Mouse (Mus musculus): ENCODE measurements around the gene Fam20b. TPM values are rescaled to one million over a fixed set of nuclear protein-coding genes. Genes with fewer than 3 reads are reported as not detected.

Gene Fam20b
- polyA plus RNA-seq, 1 experiment from 2014 or later: 23.6 TPM

DNA sequence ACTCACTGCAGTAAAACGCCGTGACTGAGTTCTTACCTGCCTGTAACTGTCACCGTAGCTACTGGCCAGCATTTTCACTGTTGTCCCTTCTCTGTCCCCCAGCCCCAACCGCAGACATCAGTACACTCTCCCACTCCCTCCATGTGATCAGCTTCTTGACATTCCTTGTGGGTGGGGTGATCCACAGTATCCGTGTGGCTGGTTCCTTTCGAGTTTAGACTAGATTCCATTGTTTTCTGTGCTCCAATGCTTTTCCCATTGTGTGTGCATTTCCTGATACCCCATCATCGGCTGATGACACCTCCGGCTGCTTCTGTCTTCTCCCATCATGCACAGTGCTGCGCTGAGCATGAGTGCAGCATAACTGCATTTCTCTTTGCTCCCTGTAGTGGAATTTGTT, 68.3 kb downstream of the Fam20b start:
- Histone ChIP-seq H3K36me3 (ENCODE audit: control insufficient read depth, insufficient read depth, low read length) (no peaks in the 10 kb centered on the region), H3K4me1 (replicated peaks; ENCODE audit: control insufficient read depth, insufficient read depth, low read length) (peaks cover 14% of the 10 kb centered on the region), H3K27me3 (ENCODE audit: control insufficient read depth, insufficient read depth, low read depth, low read length) (no peaks in the 10 kb centered on the region), H3K4me2 (ENCODE audit: low read depth, low read length) (no peak overlapping the region), H3K9ac (ENCODE audit: low read length) (no peak overlapping the region), H3K27ac (ENCODE audit: low read length) (no peak overlapping the region; the same call in 1 of the 2 replicates), H3K4me3 (ENCODE audit: low read length) (no peak overlapping the region), H3K9me3 (ENCODE audit: control insufficient read depth, low read length) (no peaks in the 10 kb centered on the region)
- 64% methylated on average over 9 of the region's 9 CpGs for WGBS
- 0 out of 2 replicates have a peak, but pooled peaks have one; percentile 29 for ATAC-seq (ENCODE audit: low read depth)

DNA sequence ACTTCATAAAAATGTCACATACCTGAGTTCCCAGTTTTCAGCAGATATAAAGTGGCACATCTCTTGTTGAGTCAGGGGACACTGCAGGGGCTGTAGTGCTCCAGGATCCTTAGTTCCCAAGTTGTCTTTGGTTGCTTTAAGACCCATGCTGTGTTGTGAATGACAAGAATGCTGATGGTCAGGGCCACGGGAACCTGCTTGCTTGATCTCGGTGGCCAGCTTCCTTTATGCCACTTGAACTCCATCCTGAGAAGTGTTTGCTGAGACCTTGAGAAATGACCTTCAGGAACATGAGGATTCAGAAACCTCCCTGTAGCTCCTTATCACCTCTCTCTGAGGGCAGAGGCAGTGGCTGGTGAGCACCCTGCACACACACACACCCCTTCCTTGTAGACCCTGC, 70.2 kb downstream of the Fam20b start:
- H3K27me3 ChIP-seq (ENCODE audit: control insufficient read depth, insufficient read depth, low read depth, low read length): no peaks in the 10 kb centered on the region
- H3K36me3 ChIP-seq (ENCODE audit: control insufficient read depth, insufficient read depth, low read length): no peaks in the 10 kb centered on the region
- no peak for ATAC-seq (ENCODE audit: low read depth)
- H3K4me2 ChIP-seq (ENCODE audit: low read depth, low read length): no peak overlapping the region
- H3K9me3 ChIP-seq (ENCODE audit: control insufficient read depth, low read length): no peaks in the 10 kb centered on the region
- no peak overlapping the region for H3K9ac ChIP-seq (ENCODE audit: low read length)
- no peak overlapping the region for H3K4me3 ChIP-seq (ENCODE audit: low read length)
- no peak overlapping the region for H3K27ac ChIP-seq (ENCODE audit: low read length)
- 32% methylated on average over 2 of the region's 2 CpGs for WGBS
- peaks cover 7% of the 10 kb centered on the region for H3K4me1 ChIP-seq (replicated peaks; ENCODE audit: control insufficient read depth, insufficient read depth, low read length)

DNA sequence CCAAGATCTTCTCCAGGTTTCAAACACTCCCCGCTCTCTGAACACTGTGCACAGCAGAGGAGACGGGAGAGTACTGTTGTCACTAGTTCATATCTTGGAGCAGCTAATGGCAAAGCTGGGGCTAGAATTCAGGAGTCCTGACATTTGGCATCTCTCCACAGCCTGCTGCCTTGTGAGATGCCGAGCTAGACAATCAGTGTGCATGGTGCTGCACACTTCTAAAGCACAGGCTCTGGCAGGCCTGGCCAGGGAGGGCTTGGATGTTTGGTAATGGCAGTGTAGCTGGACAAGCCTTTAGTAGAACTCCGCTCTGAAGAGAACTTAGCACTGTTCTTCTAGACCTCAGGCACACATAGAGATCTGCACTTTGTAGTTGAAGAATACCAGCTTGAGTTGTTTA, 72.9 kb downstream of the Fam20b start:
- Histone ChIP-seq H3K27ac (ENCODE audit: low read length) (no peak overlapping the region), H3K4me3 (ENCODE audit: low read length) (no peak overlapping the region), H3K27me3 (ENCODE audit: control insufficient read depth, insufficient read depth, low read depth, low read length) (no peaks in the 10 kb centered on the region), H3K9ac (ENCODE audit: low read length) (no peak overlapping the region), H3K4me2 (ENCODE audit: low read depth, low read length) (no peak overlapping the region), H3K4me1 (replicated peaks; ENCODE audit: control insufficient read depth, insufficient read depth, low read length) (peaks cover 4% of the 10 kb centered on the region; the same call in 1 of the 2 replicates), H3K9me3 (ENCODE audit: control insufficient read depth, low read length) (no peaks in the 10 kb centered on the region), H3K36me3 (ENCODE audit: control insufficient read depth, insufficient read depth, low read length) (peaks cover 10% of the 10 kb centered on the region)
- 74% methylated on average over 4 of the region's 4 CpGs for WGBS
- ATAC-seq (ENCODE audit: low read depth): no peak

DNA sequence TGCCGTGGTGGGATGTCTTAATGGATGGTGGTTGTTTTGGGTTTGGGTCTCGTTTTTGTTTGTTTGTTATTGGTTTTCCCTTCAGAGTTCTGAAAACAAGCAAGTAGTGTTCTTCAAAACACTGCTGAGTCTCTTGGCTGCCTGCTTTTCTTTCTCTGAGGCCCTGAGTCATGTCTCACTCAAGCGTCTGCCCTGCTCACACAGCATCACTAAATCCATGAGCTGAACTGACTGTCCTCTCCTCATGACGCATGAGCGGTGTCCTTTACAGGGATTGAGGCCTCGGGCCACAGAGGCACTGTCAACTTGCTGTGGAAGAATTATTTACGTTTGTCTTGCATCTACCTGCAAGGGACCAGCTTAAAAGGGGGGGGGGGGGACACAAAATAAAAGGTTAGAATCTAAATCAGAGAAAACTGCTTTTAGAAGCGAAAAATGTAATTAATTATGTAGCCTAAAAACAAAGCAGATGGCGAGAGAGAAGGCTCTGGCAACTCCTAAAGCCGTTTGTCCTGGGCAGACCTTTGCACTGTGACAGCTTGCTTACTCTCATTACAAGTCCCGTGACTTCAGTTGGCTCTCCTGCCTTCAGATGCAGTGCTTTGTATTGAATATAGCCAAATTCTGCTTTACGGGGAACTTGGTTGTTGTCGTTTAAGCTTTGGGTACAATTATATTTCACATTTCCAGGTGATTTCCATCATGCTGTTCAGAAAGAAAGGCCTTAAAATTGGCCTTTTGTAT, 73.9 kb downstream of the Fam20b start:
- Histone ChIP-seq H3K4me1 (replicated peaks; ENCODE audit: control insufficient read depth, insufficient read depth, low read length) (peaks cover 4% of the 10 kb centered on the region; the same call in 1 of the 2 replicates), H3K36me3 (ENCODE audit: control insufficient read depth, insufficient read depth, low read length) (peaks cover 18% of the 10 kb centered on the region), H3K4me3 (ENCODE audit: low read length) (no peak overlapping the region), H3K9ac (ENCODE audit: low read length) (no peak overlapping the region), H3K4me2 (ENCODE audit: low read depth, low read length) (no peak overlapping the region), H3K9me3 (ENCODE audit: control insufficient read depth, low read length) (no peaks in the 10 kb centered on the region), H3K27me3 (ENCODE audit: control insufficient read depth, insufficient read depth, low read depth, low read length) (no peaks in the 10 kb centered on the region), H3K27ac (ENCODE audit: low read length) (no peak overlapping the region)
- 73% methylated on average over 13 of the region's 13 CpGs for WGBS
- no peak for ATAC-seq (ENCODE audit: low read depth)

DNA sequence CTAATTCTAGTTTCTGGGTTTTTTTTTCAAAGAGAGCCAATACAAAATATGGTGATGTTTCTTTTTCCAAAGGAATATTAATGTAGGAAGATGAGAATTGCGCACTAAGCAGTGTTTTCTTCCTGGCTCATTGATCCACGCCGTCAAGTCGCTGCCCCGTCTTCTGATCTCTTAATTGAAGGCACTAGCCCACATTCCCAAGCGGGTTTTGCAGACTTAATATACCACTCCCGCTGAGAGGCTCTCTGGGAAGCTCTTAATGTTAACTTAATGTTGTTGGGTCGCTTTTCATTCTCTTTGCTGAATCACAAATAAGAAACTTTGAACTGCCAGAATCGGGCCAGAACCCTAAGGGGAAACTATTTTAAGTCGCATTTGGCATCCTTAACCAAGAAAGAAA, 74.8 kb downstream of the Fam20b start:
- Histone ChIP-seq H3K27ac (ENCODE audit: low read length) (no peak overlapping the region), H3K4me1 (replicated peaks; ENCODE audit: control insufficient read depth, insufficient read depth, low read length) (peaks cover 4% of the 10 kb centered on the region; the same call in 1 of the 2 replicates), H3K27me3 (ENCODE audit: control insufficient read depth, insufficient read depth, low read depth, low read length) (no peaks in the 10 kb centered on the region), H3K9me3 (ENCODE audit: control insufficient read depth, low read length) (no peaks in the 10 kb centered on the region), H3K36me3 (ENCODE audit: control insufficient read depth, insufficient read depth, low read length) (peaks cover 18% of the 10 kb centered on the region), H3K4me2 (ENCODE audit: low read depth, low read length) (no peak overlapping the region), H3K9ac (ENCODE audit: low read length) (no peak overlapping the region), H3K4me3 (ENCODE audit: low read length) (no peak overlapping the region)
- no peak for ATAC-seq (ENCODE audit: low read depth)
- WGBS: 82% methylated on average over 10 of the region's 10 CpGs

DNA sequence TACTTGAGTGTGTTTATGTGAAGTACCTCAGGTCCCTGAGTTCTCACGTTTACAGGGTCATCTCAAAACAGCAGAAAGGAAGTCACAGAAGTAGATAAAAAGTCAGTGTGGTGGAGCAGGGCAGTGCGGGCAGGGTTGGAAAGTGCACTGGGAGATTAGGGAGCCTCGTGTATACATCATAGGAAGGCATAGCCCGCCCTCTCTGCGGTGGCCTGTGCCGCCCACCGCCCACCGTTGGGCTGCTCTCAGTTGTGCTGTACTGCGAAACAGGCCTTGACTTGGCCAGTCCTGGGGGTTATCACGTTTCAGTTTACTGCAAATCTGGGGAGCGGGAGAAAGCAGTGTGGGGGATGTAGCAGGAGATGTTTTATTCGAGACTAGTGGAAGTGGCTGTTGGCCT, 76.1 kb downstream of the Fam20b start:
- Histone ChIP-seq H3K4me1 (replicated peaks; ENCODE audit: control insufficient read depth, insufficient read depth, low read length) (no peaks in the 10 kb centered on the region), H3K27ac (ENCODE audit: low read length) (no peak overlapping the region), H3K9ac (ENCODE audit: low read length) (no peak overlapping the region), H3K36me3 (ENCODE audit: control insufficient read depth, insufficient read depth, low read length) (peaks cover 18% of the 10 kb centered on the region), H3K9me3 (ENCODE audit: control insufficient read depth, low read length) (no peaks in the 10 kb centered on the region), H3K4me3 (ENCODE audit: low read length) (no peak overlapping the region), H3K27me3 (ENCODE audit: control insufficient read depth, insufficient read depth, low read depth, low read length) (no peaks in the 10 kb centered on the region), H3K4me2 (ENCODE audit: low read depth, low read length) (no peak overlapping the region)
- WGBS: 66% methylated on average over 12 of the region's 12 CpGs
- no peak for ATAC-seq (ENCODE audit: low read depth)

DNA sequence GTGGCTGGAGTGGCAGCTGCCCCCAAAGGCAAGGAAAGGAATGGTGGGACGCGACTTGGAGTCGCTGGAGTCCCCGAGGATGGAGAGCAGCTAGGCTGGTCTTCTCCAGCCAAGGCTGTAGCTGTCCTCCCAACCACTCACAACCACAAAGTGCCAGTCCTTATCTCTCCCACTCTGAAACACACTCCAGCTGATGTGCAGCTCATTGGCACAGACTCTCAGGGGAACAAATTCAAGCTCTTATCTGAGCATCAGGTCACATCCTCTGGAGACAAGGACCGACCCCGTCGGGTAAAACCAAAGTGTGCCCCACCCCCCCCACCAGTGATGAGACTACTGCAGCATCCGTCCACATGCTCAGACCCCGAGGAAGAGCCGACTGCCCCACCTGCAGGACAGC, 77.1 kb downstream of the Fam20b start:
- H3K27me3 ChIP-seq (ENCODE audit: control insufficient read depth, insufficient read depth, low read depth, low read length): no peaks in the 10 kb centered on the region
- H3K4me2 ChIP-seq (ENCODE audit: low read depth, low read length): no peak overlapping the region
- H3K36me3 ChIP-seq (ENCODE audit: control insufficient read depth, insufficient read depth, low read length): peaks cover 23% of the 10 kb centered on the region
- no peak overlapping the region for H3K27ac ChIP-seq (ENCODE audit: low read length)
- H3K4me3 ChIP-seq (ENCODE audit: low read length): no peak overlapping the region
- no peak for ATAC-seq (ENCODE audit: low read depth)
- H3K9me3 ChIP-seq (ENCODE audit: control insufficient read depth, low read length): no peaks in the 10 kb centered on the region
- no peak overlapping the region for H3K9ac ChIP-seq (ENCODE audit: low read length)
- WGBS: 73% methylated on average over 10 of the region's 10 CpGs
- H3K4me1 ChIP-seq (replicated peaks; ENCODE audit: control insufficient read depth, insufficient read depth, low read length): no peaks in the 10 kb centered on the region

DNA sequence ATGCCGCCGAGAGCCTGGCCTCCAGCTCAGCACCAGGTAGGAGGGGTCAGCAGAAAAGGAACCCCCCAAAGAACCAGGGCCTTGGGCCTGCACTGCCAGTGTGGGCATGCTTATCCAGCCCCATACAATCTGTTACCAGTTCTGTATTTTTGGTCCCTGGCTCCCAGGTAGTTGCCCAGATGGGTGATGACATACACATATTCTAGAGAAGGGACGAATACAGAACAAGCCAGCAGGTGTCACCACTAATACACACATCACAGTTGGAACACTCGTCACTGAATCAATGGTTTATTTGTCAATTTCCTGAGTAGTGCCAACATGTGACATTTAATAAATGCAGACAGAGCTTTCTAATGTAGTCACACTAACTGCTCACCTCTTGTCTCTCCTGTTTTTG, 78.3 kb downstream of the Fam20b start:
- no peak overlapping the region for H3K9ac ChIP-seq (ENCODE audit: low read length)
- 70% methylated on average over 4 of the region's 4 CpGs for WGBS

DNA sequence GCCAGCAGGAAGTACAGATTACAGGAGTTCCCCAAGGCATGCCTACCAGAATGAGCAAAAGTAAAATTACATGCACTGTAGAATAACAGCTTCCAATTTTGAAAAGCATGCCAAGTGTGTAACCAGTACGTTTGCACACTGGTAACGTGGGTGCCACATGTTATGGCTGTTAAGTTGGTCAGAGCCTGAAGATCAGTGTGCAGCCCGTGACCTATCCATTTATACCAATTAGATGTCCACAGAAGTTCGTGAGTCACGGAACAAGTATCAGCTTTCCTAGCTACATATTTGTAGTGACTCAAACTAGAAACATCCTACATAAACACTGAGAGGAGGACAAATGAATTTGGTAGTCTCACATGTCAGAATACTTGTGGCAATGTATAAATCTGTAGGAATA, 79.4 kb downstream of the Fam20b start:
- Histone ChIP-seq H3K4me2 (ENCODE audit: low read depth, low read length) (no peak overlapping the region), H3K9ac (ENCODE audit: low read length) (no peak overlapping the region), H3K36me3 (ENCODE audit: control insufficient read depth, insufficient read depth, low read length) (peaks cover 30% of the 10 kb centered on the region), H3K9me3 (ENCODE audit: control insufficient read depth, low read length) (no peaks in the 10 kb centered on the region), H3K4me3 (ENCODE audit: low read length) (no peak overlapping the region), H3K4me1 (replicated peaks; ENCODE audit: control insufficient read depth, insufficient read depth, low read length) (no peaks in the 10 kb centered on the region), H3K27me3 (ENCODE audit: control insufficient read depth, insufficient read depth, low read depth, low read length) (no peaks in the 10 kb centered on the region), H3K27ac (ENCODE audit: low read length) (no peak overlapping the region)
- WGBS: 87% methylated on average over 5 of the region's 5 CpGs
- no peak for ATAC-seq (ENCODE audit: low read depth)

More for the DNA sequence above, 78.3 kb downstream of the Fam20b start:
- Histone ChIP-seq H3K4me3 (ENCODE audit: low read length) (no peak overlapping the region), H3K9me3 (ENCODE audit: control insufficient read depth, low read length) (no peaks in the 10 kb centered on the region), H3K4me1 (replicated peaks; ENCODE audit: control insufficient read depth, insufficient read depth, low read length) (no peaks in the 10 kb centered on the region), H3K27me3 (ENCODE audit: control insufficient read depth, insufficient read depth, low read depth, low read length) (no peaks in the 10 kb centered on the region), H3K36me3 (ENCODE audit: control insufficient read depth, insufficient read depth, low read length) (peaks cover 24% of the 10 kb centered on the region), H3K4me2 (ENCODE audit: low read depth, low read length) (no peak overlapping the region), H3K27ac (ENCODE audit: low read length) (no peak overlapping the region)
- no peak for ATAC-seq (ENCODE audit: low read depth)
